Mouse (Mus musculus) MEL (cell line): Measurements from ENCODE around the gene Dok7. TPM values are rescaled to one million over a fixed set of nuclear protein-coding genes. Genes with fewer than 3 reads are reported as not detected.

Experiments used
- DNase-seq: peaks from one replicate; pipeline ENCODE4 v3.0.0; 2011; ENCODE audit warnings: low read depth, low spot score
- H3K27ac ChIP-seq: 2 replicates; pipeline ENCODE4 v1.5.1; 2012; ENCODE audit warnings: low read depth, mild to moderate bottlenecking, control low read depth, low read length, moderate library complexity; ENCODE audit not compliant: control insufficient read depth
- H3K27me3 ChIP-seq, 2 experiments: fragments of 150-350 bp in 1 of 2; sonication (generic) in 1 of 2; 2 replicates each; pipeline ENCODE4 v1.6.1; 2012; ENCODE audit warnings: low read length in 2 of 2, mild to moderate bottlenecking in 2 of 2, improper control_type of control experiment in 1 of 2, moderate library complexity in 1 of 2; ENCODE audit not compliant: insufficient read depth in 2 of 2, control insufficient read depth in 1 of 2
- H3K36me3 ChIP-seq, 2 experiments: 2 replicates each; pipeline ENCODE4 v1.6.1; 2012 to 2014; ENCODE audit warnings: low read length in 2 of 2, improper control_type of control experiment in 1 of 2, inconsistent platforms in 1 of 2, mild to moderate bottlenecking in 1 of 2; ENCODE audit not compliant: insufficient read depth in 2 of 2, control insufficient read depth in 1 of 2
- H3K4me1 ChIP-seq, 2 experiments: fragments of 150-350 bp in 1 of 2; sonication (generic) in 1 of 2; 2 replicates each; pipeline ENCODE4 v1.6.1; 2012; ENCODE audit warnings: low read length in 2 of 2, improper control_type of control experiment in 1 of 2, mild to moderate bottlenecking in 1 of 2; ENCODE audit not compliant: insufficient read depth in 2 of 2, control insufficient read depth in 1 of 2
- H3K4me3 ChIP-seq, 2 experiments: fragments of 150-350 bp in 1 of 2; sonication (generic) in 1 of 2; 2 replicates each; pipeline ENCODE4 v1.5.1; 2012; ENCODE audit warnings: low read depth in 2 of 2, low read length in 2 of 2, mild to moderate bottlenecking in 2 of 2, moderate library complexity in 2 of 2, control low read depth in 1 of 2, improper control_type of control experiment in 1 of 2; ENCODE audit not compliant: control insufficient read depth in 1 of 2, insufficient read depth in 1 of 2
- H3K79me2 ChIP-seq: 2 replicates; pipeline ENCODE4 v1.6.1; 2012; ENCODE audit warnings: mild to moderate bottlenecking, low read length, moderate library complexity; ENCODE audit not compliant: control insufficient read depth, poor library complexity, insufficient read depth
- H3K9ac ChIP-seq: 2 replicates; pipeline ENCODE4 v1.6.1; 2012; ENCODE audit warnings: low read depth, mild to moderate bottlenecking, control low read depth, low read length, moderate library complexity; ENCODE audit not compliant: control insufficient read depth, poor library complexity, severe bottlenecking
- H3K9me3 ChIP-seq: fragments of 150-350 bp; sonication (generic); replicated peaks from 2 replicates; pipeline ENCODE4 v1.6.1; 2012; ENCODE audit warnings: mild to moderate bottlenecking, low read length, improper control_type of control experiment, moderate library complexity; ENCODE audit not compliant: insufficient read depth
- BHLHE40 ChIP-seq: IDR thresholded peaks from 2 replicates; pipeline ENCODE4 v1.6.1; 2012; ENCODE audit warnings: low read depth, mild to moderate bottlenecking, inconsistent platforms, low read length, improper control_type of control experiment, borderline replicate concordance
- CHD2 ChIP-seq: IDR thresholded peaks from 2 replicates; pipeline ENCODE4 v1.6.1; 2011; ENCODE audit warnings: low read length, improper control_type of control experiment
- CTCF ChIP-seq, 3 experiments: IDR thresholded peaks in 2 of 3; conservative IDR thresholded peaks in 1 of 3; 2 replicates each; pipeline ENCODE4 v1.5.1; 2011 to 2012; ENCODE audit warnings: low read length in 3 of 3, low read depth in 2 of 3, mild to moderate bottlenecking in 2 of 3, improper control_type of control experiment in 1 of 3, inconsistent platforms in 1 of 3, mixed read lengths in 1 of 3, moderate library complexity in 1 of 3; ENCODE audit not compliant: control insufficient read depth in 1 of 3, insufficient read depth in 1 of 3, poor library complexity in 1 of 3, severe bottlenecking in 1 of 3
- E2F4 ChIP-seq: IDR thresholded peaks from 2 replicates; pipeline ENCODE4 v1.6.1; 2011; ENCODE audit warnings: low read depth, low read length, improper control_type of control experiment, borderline replicate concordance
- ELF1 ChIP-seq: IDR thresholded peaks from 2 replicates; pipeline ENCODE4 v1.6.1; 2014; ENCODE audit warnings: low read depth, mild to moderate bottlenecking, inconsistent platforms, low read length, improper control_type of control experiment, moderate library complexity
- EP300 ChIP-seq, 2 experiments: IDR thresholded peaks; 2 replicates each; pipeline ENCODE4 v1.6.1; 2011; ENCODE audit warnings: improper control_type of control experiment in 2 of 2, low read length in 2 of 2, low read depth in 1 of 2, mild to moderate bottlenecking in 1 of 2
- ETS1 ChIP-seq: IDR thresholded peaks from 2 replicates; pipeline ENCODE4 v1.6.1; 2012; ENCODE audit warnings: low read depth, mild to moderate bottlenecking, inconsistent platforms, low read length, improper control_type of control experiment, moderate library complexity
- GABPA ChIP-seq: IDR thresholded peaks from 2 replicates; pipeline ENCODE4 v1.6.1; 2012; ENCODE audit warnings: low read depth, mild to moderate bottlenecking, inconsistent platforms, low read length, improper control_type of control experiment, moderate library complexity
- GATA1 ChIP-seq: IDR thresholded peaks from 2 replicates; pipeline ENCODE4 v1.6.1; 2011; ENCODE audit warnings: low read depth, low read length, improper control_type of control experiment
- HCFC1 ChIP-seq: IDR thresholded peaks from 2 replicates; pipeline ENCODE4 v1.6.1; 2012; ENCODE audit warnings: low read depth, mild to moderate bottlenecking, inconsistent platforms, low read length, improper control_type of control experiment, moderate library complexity
- JUND ChIP-seq: IDR thresholded peaks from 2 replicates; pipeline ENCODE4 v1.6.1; 2011; ENCODE audit warnings: low read depth, mild to moderate bottlenecking, improper control_type of control experiment, low read length
- KAT2A ChIP-seq: conservative IDR thresholded peaks from 2 replicates; pipeline ENCODE4 v1.6.1; 2012; ENCODE audit warnings: low read depth, low read length, improper control_type of control experiment, inconsistent platforms
- MAFK ChIP-seq: IDR thresholded peaks from 2 replicates; pipeline ENCODE4 v1.6.1; 2011; ENCODE audit warnings: low read depth, mild to moderate bottlenecking, low read length, improper control_type of control experiment, borderline replicate concordance
- MAX ChIP-seq: IDR thresholded peaks from 2 replicates; pipeline ENCODE4 v1.6.1; 2011; ENCODE audit warnings: low read length, improper control_type of control experiment
- MAZ ChIP-seq: IDR thresholded peaks from 2 replicates; pipeline ENCODE4 v1.6.1; 2012; ENCODE audit warnings: low read depth, mild to moderate bottlenecking, inconsistent platforms, low read length, improper control_type of control experiment
- MEF2A ChIP-seq: IDR thresholded peaks from 2 replicates; pipeline ENCODE4 v1.6.1; 2014; ENCODE audit warnings: low read depth, mild to moderate bottlenecking, inconsistent platforms, low read length, improper control_type of control experiment; ENCODE audit not compliant: poor library complexity, insufficient replicate concordance, severe bottlenecking; ENCODE audit errors: extremely low read depth
- MYC ChIP-seq: IDR thresholded peaks from 2 replicates; pipeline ENCODE4 v1.6.1; 2011; ENCODE audit warnings: low read depth, mild to moderate bottlenecking, low read length, improper control_type of control experiment, moderate library complexity
- NELFE ChIP-seq: IDR thresholded peaks from 2 replicates; pipeline ENCODE4 v1.6.1; 2011; ENCODE audit warnings: low read depth, low read length, improper control_type of control experiment
- POLR2AphosphoS2 ChIP-seq: IDR thresholded peaks from 2 replicates; pipeline ENCODE4 v1.6.1; 2011; ENCODE audit warnings: low read length, improper control_type of control experiment
- RAD21 ChIP-seq: IDR thresholded peaks from 2 replicates; pipeline ENCODE4 v1.6.1; 2011; ENCODE audit warnings: mild to moderate bottlenecking, low read depth, low read length, improper control_type of control experiment
- RCOR1 ChIP-seq: IDR thresholded peaks from 2 replicates; pipeline ENCODE4 v1.6.1; 2012; ENCODE audit warnings: low read depth, mild to moderate bottlenecking, inconsistent platforms, low read length, improper control_type of control experiment
- SIN3A ChIP-seq: IDR thresholded peaks from 2 replicates; pipeline ENCODE4 v1.6.1; 2012; ENCODE audit warnings: low read length, improper control_type of control experiment, inconsistent platforms
- SMC3 ChIP-seq: IDR thresholded peaks from 2 replicates; pipeline ENCODE4 v1.6.1; 2011; ENCODE audit warnings: low read depth, low read length, improper control_type of control experiment
- TAL1 ChIP-seq: IDR thresholded peaks from 2 replicates; pipeline ENCODE4 v1.6.1; 2012; ENCODE audit warnings: mild to moderate bottlenecking, inconsistent platforms, low read length, moderate library complexity, mixed read lengths
- TBP ChIP-seq: IDR thresholded peaks from 2 replicates; pipeline ENCODE4 v1.8.0; 2011; ENCODE audit warnings: low read depth, low read length, improper control_type of control experiment
- TCF12 ChIP-seq: IDR thresholded peaks from 2 replicates; pipeline ENCODE4 v1.6.1; 2014; ENCODE audit warnings: low read depth, mild to moderate bottlenecking, inconsistent platforms, low read length, improper control_type of control experiment, moderate library complexity
- UBTF ChIP-seq: IDR thresholded peaks from 2 replicates; pipeline ENCODE4 v1.6.1; 2012; ENCODE audit warnings: low read depth, mild to moderate bottlenecking, inconsistent platforms, low read length, improper control_type of control experiment, moderate library complexity, borderline replicate concordance; ENCODE audit not compliant: insufficient read depth
- USF1 ChIP-seq: IDR thresholded peaks from 2 replicates; pipeline ENCODE4 v1.6.1; 2014; ENCODE audit warnings: low read depth, mild to moderate bottlenecking, inconsistent platforms, low read length, improper control_type of control experiment, moderate library complexity
- USF2 ChIP-seq, 2 experiments: IDR thresholded peaks; 2 replicates each; pipeline ENCODE4 v1.6.1; 2011 to 2012; ENCODE audit warnings: improper control_type of control experiment in 2 of 2, low read length in 2 of 2, borderline replicate concordance in 1 of 2, inconsistent platforms in 1 of 2, low read depth in 1 of 2, mild to moderate bottlenecking in 1 of 2; ENCODE audit not compliant: insufficient read depth in 1 of 2
- ZC3H11A ChIP-seq: IDR thresholded peaks from 2 replicates; pipeline ENCODE4 v1.6.1; 2012; ENCODE audit warnings: low read depth, mild to moderate bottlenecking, inconsistent platforms, low read length, improper control_type of control experiment
- ZKSCAN1 ChIP-seq: IDR thresholded peaks from 2 replicates; pipeline ENCODE4 v1.6.1; 2012; ENCODE audit warnings: low read depth, mild to moderate bottlenecking, inconsistent platforms, low read length, improper control_type of control experiment, moderate library complexity
- ZMIZ1 ChIP-seq: IDR thresholded peaks from 2 replicates; pipeline ENCODE4 v1.6.1; 2012; ENCODE audit warnings: low read depth, mild to moderate bottlenecking, inconsistent platforms, low read length, improper control_type of control experiment, moderate library complexity
- ZNF384 ChIP-seq: IDR thresholded peaks from 2 replicates; pipeline ENCODE4 v1.6.1; 2012; ENCODE audit warnings: low read depth, mild to moderate bottlenecking, inconsistent platforms, low read length, improper control_type of control experiment
- polyA plus RNA-seq, 2 experiments: library from polyadenylated mRNA; stranded (reverse) in 1 of 2; unstranded in 1 of 2; fragments of >175 nt in 1 of 2; fragments of >200 nt in 1 of 2; gene quantifications; 2 replicates each; pipeline versions ENCODE4 v1.2.1 to v1.2.4; 2012; ENCODE audit warnings: low replicate concordance in 2 of 2, low read depth in 1 of 2; ENCODE audit not compliant: insufficient read length in 2 of 2, insufficient read depth in 1 of 2, missing spikeins in 1 of 2
- total RNA-seq: library from RNA; depleted of rRNA; stranded (reverse); fragments of 300-350 nt; gene quantifications from 2 replicates; pipeline ENCODE4 v1.2.3, GENCODE M21; 2012

Dok7 gene
- total and polyA plus RNA-seq, 3 experiments: 0.08 to 0.21 TPM; not detected in 1

DNA sequence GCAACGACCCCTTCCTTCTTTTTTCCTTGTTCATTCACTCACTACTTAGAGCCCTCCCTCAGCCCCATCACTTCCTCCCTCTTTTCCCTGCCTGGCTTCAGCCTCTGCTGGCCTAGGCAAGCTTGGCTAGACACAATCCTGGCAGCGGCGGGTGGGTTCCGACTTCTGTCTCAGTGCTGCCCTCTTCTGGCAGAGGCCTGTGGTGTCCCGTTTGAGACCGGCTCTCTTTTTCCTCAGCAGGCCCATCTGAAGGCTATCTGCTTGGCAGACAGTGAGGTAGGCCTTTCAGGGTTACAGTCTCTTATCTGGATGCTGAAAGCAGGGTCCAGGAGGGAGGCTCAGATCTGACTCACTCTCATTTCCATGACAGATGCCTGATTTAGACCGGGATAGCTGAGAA is 75.2 kb downstream of the Dok7 start:
- Histone ChIP-seq H3K9me3 (no peaks in the 10 kb centered on the region), H3K4me1 (no peaks in the 10 kb centered on the region), H3K9ac (no peak overlapping the region), H3K36me3 (no peaks in the 10 kb centered on the region), H3K27me3 (peaks cover 4% of the 10 kb centered on the region in 2 experiments; a peak in 2 of 4 replicates), H3K4me3 (no peak overlapping the region), H3K79me2 (no peaks in the 10 kb centered on the region), H3K27ac (no peak overlapping the region)
- TF ChIP-seq RCOR1 (no peak), E2F4 (no peak), USF1 (no peak), MAX (no peak), HCFC1 (no peak), POLR2AphosphoS2 (no peak), GATA1 (no peak), ETS1 (no peak), MAZ (no peak), ZNF384 (no peak), RAD21 (peak; percentile 50), SMC3 (peak; percentile 69), MYC (no peak), EP300 (IDR thresholded peaks at IDR 0.05; ENCODE audit: low read depth in 1 of 2, low read length in 2 of 2) (no peak), MEF2A (no peak), BHLHE40 (no peak), ZKSCAN1 (no peak), GABPA (no peak), KAT2A (no peak), SIN3A (no peak), ZC3H11A (peak; percentile 40; the same call in 1 of the 2 replicates), CHD2 (no peak), TBP (no peak), NELFE (no peak; the same call in 1 of the 2 replicates), CTCF (IDR thresholded peaks at IDR 0.05 in 2 of 3, conservative IDR thresholded peaks at IDR 0.05 in 1 of 3; ENCODE audit: control insufficient read depth in 1 of 3, insufficient read depth in 1 of 3, low read depth in 2 of 3, low read length in 3 of 3, poor library complexity in 1 of 3, severe bottlenecking in 1 of 3) (peak; percentile 79 to 89 (median 89)), USF2 (IDR thresholded peaks at IDR 0.05; ENCODE audit: borderline replicate concordance in 1 of 2, insufficient read depth in 1 of 2, low read depth in 1 of 2, low read length in 2 of 2) (no peak), ELF1 (no peak), ZMIZ1 (no peak), TCF12 (no peak), UBTF (no peak), MAFK (no peak), JUND (no peak), TAL1 (no peak)
- DNase-seq: peak; percentile 77
